Mouse (Mus musculus): Measurements from ENCODE around the gene Synpo2l. TPM values are rescaled to one million over a fixed set of nuclear protein-coding genes. Genes with fewer than 3 reads are reported as not detected.

The Synpo2l gene
- not detected for polyA plus RNA-seq (2017; shearing (Covaris generic))

DNA sequence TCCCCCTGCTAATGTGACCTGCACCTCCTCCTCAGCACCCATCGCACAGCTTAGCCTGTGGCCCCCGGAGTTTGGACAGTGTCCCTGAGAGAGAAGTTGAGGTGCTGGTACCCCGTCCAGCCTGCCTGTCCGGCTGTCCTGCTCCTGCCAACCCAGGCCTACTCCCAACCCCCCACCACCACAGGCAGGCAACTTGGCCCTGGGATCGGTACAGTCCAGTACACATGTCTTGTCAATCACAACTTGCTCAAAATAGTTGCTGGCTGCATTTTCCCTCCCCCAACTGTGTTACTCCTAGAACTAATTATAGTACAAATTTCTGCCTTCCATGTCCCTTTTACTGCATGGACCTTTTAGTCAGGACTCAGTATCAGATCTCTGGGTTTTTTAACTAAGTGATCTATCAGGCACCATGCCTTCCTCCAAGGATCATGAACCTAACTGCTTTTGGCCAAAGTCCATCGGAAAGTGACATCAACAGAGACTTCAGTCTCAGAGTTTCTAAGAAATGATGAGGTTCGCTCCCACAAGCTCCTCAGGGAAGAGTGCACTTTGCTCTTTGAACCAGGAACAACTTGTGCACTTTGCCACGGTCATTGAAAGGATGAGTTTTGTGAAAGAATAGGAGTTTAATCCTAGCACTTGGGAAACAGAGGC is at the start of gene Synpo2l:
Synpo2l (minus strand) TSS at position 201 of the 657 bp plus-strand sequence.

DNA sequence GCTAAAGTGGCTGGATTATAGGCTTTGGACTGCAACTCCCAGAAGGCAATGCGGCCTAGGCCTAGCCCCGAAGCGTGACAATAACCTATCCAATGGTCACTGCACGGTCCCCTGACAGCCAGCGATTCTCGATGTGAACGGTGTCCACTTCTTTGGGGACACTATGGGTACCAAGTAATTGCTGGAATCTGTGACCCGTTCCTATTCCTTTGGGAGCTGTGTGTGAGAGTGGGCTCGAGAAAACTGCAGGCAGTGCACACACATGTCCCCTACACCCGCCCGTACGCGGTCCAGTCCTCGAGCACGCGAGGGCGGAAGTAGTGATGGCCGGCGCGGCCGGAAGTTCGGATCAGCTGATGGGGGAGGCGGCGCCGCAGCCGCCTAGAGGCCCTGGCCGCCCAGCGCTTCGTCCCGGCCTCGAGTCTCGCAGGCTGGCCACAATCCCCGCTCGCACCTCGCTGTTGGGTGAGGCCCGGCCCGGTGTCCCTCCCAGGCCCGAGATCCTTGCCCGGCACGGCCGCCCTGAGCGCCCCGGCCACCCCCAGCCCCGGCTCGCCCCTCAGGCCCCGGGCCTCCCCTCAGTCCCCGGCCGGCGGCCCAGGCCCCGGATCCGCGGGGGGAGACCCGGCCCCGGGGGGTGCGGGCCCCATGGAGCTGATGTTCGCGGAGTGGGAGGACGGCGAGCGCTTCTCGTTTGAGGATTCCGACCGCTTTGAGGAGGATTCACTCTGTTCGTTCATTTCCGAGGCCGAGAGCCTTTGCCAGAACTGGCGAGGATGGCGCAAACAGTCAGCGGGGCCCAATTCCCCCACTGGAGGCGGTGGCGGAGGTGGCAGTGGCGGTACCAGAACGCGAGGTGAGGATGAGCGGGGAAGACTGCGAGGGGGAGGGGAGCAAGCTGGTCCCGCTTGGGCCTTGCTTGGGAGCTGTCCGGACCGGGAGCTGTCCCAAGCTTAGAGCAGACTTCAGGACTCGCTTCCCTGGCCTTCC is 39.3 kb upstream of the Synpo2l start, which contains the start of gene Zswim8:
Zswim8 (plus strand) TSS at position 352 of the 990 bp plus-strand sequence.

DNA sequence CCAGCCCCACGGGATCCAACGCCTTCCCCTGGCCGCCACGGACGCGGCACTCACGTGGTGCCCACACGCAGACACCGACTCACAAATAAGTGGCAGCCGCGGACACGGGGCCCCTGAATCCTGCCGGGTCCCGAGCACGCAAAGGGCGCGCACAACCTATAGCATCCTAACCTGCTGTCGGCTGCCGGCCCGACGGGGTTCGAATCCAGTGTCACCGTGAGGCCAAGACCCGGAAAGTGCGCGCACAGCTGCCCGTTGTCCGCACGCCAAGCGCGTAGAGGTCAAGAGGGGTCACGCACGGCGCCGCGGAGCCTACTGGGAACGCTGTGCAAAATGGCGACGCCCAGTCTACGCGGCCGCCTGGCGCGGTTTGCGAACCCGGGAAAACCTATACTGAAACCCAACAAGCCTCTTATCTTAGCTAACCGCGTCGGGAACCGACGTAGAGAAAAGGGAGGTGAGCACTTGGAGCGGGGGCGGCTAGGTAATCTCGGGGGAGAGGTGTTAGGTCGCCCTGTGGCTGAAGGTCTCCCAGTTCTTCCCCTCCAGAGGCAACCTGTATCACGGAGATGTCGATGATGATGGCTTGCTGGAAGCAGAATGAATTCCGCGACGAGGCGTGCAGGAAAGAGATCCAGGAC is 34.7 kb upstream of the Synpo2l start, which contains the start of gene Chchd1:
Chchd1 (plus strand) TSS at position 266 of the 641 bp plus-strand sequence.

DNA sequence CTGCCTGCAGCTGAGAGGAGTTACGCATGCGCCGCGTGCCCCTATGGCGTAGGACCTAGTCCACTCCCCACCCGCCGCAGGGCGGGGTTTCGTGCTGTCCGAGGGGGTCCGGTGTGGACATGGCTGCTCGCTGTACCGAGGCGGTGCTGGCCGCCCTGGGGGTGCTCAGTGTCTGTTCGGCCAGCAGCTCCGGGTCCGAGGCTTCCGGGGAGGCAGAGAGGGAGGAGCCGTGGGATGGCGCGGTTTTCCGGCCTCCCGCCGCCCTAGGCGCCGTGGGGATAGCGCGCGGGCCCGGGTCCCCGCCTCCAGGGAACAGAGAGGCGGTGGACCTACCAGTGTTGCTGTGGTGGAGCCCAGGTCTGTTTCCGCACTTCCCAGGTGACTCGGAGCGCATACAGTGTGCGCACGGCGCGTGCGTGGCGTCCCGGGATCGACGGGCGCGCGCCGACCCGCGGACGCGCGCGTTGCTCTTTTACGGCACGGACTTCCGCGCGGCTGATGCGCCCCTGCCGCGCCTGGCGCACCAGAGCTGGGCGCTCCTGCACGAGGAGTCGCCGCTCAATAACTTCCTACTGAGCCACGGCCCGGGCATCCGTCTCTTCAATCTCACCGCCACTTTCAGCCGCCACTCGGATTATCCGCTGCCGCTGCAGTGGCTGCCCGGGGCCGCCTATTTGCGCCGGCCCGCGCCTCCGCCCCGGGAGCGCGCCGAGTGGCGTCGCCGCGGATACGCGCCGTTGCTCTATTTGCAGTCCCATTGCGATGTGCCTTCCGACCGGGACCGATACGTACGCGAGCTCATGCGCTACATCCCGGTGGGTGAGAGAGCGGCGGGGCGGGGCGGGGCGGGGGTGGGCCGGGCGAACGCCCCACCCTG is 27.0 kb upstream of the Synpo2l start, which contains the start of gene Fut11:
Fut11 (plus strand) TSS at position 85 of the 877 bp plus-strand sequence.

DNA sequence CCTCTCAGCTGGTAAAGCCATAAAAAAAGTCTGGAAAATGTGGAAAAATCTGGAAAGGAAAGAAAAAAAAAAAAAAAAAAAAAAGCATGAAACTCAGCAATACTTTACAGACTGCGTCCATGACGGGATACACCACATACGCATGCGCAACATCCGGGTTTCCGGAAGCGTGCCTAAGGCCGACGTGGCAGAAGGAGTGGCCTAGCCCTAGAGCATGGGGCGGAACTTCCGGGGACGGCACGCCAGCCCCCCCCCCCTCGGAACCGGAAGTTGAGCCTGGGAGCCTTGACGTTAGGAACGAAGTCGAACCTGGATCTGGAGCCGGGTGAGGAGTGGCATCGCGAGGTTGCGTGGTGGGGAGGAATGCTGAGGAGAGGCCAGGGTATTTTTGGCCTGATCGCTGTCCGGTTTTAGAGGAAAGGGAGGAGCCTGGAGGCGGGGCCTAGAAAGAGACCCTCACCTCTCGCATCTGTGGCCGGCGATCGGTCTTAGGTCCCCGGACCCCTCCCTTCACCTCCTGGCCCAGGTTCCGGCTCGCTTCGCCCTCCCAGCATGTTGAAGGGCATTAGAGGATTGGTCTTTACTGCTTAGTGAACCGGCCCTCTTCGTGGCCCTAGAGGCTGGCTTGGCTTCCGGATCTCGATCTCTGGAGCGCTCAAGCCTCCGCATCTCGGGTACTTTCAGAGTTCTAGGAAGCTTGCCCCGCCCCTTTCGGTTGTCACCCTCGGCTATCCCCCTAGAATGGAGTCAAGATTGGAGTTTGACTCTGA is 6.1 kb upstream of the Synpo2l start, which contains the start of gene Sec24c:
Sec24c (plus strand) TSS at position 245 of the 770 bp plus-strand sequence.

DNA sequence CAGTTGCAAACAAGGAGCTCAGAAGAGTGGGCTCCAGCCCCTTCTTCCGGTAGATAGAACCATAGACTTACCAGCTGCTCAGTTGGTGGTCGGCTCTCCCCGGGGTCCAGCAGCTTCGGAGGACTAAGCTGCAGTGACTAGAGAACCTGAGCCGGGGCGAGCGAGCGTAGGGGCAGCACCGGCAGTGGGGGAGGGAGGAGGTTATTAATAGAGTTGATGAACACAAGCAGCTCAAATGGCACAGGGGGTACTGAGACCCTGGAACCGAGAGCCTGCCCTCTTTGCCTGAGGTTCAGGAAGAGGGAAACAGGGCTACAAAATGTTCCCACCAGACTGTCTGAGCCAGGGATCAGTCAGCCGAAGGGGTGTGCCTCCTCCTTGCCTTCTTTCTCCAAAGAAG is 11.8 kb downstream of the Synpo2l start, which contains the start of gene Myoz1:
Myoz1 (minus strand) TSS at position 180 of the 400 bp plus-strand sequence.

DNA sequence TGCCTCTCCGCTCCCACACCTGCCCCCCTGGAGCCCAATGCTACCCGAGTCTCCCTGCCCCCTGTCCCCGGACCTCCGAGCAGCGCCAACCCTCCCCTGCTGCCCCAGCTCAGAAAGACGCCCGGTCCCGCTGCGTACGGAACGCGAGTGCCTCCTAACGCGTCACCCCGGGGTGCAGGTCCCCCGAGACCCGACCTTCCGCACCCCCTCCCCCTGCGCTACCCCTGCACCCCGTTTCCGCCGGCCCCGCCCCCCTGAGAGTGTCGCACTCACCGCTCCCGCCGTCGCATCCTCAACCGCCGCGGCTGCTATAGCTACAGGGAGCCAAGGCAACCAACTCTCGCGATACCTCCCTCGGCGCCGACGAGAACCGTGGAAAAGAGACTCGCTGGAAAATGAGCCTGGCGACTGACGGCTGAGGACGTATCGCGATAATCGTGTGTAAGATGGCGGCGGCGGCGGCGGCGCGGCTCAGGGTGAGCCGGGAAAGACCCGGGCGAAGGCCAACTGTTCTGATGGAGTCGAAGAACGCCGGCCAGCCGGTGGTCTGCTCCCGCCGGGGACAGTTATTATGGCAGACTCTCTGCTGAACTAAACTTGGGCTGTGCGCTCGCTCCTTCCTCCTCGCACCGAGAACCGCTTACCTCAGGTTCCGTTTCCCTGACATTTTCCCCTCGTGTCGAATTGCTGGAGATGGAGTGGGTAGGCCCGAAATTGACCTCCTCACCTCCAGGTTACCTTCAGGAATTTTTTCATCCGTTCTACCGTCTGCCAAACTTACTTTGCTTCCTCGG is 27.3 kb downstream of the Synpo2l start, which contains the start of gene Usp54:
Usp54 (minus strand) TSS at position 420 of the 794 bp plus-strand sequence.

Other genes starting within 250 kb of the Synpo2l start
- gene Cfap70, start 216.1 kb downstream of the Synpo2l start, polyA plus RNA-seq (2017; shearing (Covaris generic)) = 0.35 TPM
- 69.9 TPM for gene Anxa7, start 188.2 kb downstream of the Synpo2l start, polyA plus RNA-seq (2017; shearing (Covaris generic))
- 1.9 TPM for gene Mss51, start 171.5 kb downstream of the Synpo2l start, polyA plus RNA-seq (2017; shearing (Covaris generic))
- gene Ppp3cb, start 121.8 kb downstream of the Synpo2l start, polyA plus RNA-seq (2017; shearing (Covaris generic)) = 21.1 TPM
- 2.1 TPM for gene Usp54, start 27.3 kb downstream of the Synpo2l start, polyA plus RNA-seq (2017; shearing (Covaris generic))
- gene Myoz1, start 11.8 kb downstream of the Synpo2l start, polyA plus RNA-seq (2017; shearing (Covaris generic)) = 1.0 TPM
- 223 TPM for gene Sec24c, start 6.0 kb upstream of the Synpo2l start, polyA plus RNA-seq (2017; shearing (Covaris generic))
- gene Fut11, start 26.6 kb upstream of the Synpo2l start, polyA plus RNA-seq (2017; shearing (Covaris generic)) = 9.4 TPM
- 83.9 TPM for gene Chchd1, start 34.7 kb upstream of the Synpo2l start, polyA plus RNA-seq (2017; shearing (Covaris generic))
- 27.9 TPM for gene Zswim8, start 39.2 kb upstream of the Synpo2l start, polyA plus RNA-seq (2017; shearing (Covaris generic))
- 25.3 TPM for gene Ndst2, start 66.2 kb upstream of the Synpo2l start, polyA plus RNA-seq (2017; shearing (Covaris generic))
- 9.6 TPM for gene Camk2g, start 125.7 kb upstream of the Synpo2l start, polyA plus RNA-seq (2017; shearing (Covaris generic))
- gene Plau, start 168.3 kb upstream of the Synpo2l start, polyA plus RNA-seq (2017; shearing (Covaris generic)) = not detected